Mouse (Mus musculus): ENCODE measurements around the gene Nfic.

The Nfic gene

DNA sequence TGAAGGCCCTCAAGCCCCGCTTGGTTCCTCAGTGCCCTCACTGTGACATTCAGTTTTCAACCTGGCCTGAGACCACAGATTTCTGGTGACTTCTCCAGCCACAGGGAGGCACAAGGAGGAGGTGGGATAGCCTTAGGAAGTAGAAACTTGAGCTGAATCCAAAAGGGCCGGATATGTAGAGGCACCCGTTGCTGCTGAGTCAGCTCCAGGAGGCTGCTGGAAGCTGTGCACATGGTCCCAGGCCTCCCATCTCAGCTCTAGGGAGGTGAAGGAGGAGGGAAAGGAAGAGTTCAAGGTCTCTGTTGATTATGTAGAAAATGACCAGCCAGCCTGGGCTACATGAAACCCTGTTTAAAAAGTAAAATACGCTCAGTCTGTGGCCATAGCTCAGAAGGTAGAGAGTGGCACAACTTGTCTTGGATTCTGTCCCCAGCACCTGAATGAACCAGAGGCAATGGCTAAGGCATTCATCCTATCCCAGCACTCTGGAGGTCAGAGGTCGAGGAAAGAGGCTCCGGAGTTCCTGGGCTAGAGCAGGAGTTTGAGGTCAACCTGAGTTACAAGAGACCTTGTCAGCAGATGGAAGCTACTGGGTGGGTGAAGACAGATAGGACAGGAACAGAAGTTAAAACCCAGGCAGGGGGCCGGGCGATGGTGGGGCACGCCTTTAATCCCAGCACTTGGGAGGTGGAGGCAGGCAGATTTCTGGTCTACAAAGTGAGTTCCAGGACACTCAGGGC is 100.5 kb downstream of the Nfic start:
- no peak for DNase-seq

GRCm38 (mm10) chr10:81351678-81352291 is 103.7 kb downstream of the Nfic start:
- peak; percentile 36 to 47 for DNase-seq

DNA sequence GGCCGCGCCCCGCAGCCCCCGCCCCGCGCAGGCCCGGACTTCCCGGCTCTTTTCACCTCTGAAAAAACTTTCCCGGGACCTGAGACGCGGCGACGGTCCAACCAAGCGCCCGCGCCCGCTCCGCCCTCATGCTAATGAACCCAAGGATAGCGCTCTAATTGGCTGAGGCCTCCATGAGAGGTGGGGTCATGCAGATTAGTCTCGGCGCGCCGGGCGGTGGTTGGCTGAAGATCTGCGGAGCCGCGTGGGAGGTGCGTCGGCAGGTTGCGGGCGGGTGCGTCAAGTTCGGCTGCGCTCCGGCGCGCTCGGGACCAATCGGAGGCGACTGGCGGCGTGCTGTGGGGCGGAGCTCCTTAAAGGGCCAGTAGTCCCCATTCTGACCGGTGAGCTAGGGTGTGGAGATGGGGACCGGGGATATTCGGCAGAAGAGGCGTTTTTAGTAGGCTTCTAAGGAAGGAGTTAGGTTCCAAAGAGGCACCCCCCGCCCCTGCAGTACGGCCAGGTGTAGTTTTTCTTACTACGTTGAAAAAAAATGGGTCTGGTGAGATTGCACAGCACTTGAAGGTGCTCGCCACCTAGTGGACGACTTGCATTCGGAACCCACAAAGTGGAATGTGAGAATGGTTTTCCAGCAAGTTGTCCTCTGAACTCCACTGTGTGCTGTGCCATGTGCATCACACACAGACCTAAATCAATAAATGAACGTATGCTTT is 104.9 kb downstream of the Nfic start, which contains the start of gene Hmg20b:
TSS of gene Hmg20b (minus strand) at position 130 of the 713 bp plus-strand sequence.
- peak; percentile 97 to 98 for DNase-seq

DNA sequence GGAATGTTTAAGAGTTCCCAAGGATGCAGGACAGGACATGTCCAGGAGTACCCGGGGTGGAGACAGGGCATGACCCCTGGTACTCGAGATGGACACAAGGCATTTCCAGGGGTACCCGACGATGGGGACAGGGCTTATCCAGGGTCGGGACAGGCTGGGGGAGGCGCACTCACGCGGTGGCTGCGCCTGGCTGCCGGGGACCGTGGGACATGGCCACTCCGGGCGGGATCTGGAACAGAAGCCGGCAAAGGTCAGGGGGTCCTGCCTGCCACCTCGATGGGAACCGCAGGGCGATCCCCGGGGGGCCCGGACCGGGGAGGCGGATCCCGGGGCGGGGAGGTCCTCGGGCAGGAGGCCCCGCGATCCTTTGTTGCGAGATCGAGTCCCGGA is 105.5 kb downstream of the Nfic start:
- DNase-seq = peak in 1 of 2 experiments; percentile 26

DNA sequence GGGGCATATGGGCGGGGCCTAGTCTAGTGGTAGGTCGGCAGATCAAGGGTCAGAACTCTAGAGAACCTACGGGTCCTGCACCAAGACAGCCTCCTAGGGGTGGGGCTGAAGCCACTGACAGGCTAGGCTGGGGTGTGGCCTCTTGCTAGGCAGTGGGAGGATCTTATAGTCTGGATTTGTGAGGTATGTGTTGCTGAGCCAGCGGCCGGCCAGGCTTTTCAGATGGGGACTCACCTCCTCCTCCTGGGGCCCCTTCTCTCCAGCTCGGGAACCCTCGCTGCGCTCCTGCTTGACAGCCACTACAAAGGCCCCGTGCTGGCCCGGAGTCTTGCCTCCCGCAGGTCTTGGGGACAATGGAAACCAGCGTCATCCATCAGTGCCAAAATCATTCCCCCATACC is 106.3 kb downstream of the Nfic start:
- DNase-seq = peak; percentile 30 to 35

DNA sequence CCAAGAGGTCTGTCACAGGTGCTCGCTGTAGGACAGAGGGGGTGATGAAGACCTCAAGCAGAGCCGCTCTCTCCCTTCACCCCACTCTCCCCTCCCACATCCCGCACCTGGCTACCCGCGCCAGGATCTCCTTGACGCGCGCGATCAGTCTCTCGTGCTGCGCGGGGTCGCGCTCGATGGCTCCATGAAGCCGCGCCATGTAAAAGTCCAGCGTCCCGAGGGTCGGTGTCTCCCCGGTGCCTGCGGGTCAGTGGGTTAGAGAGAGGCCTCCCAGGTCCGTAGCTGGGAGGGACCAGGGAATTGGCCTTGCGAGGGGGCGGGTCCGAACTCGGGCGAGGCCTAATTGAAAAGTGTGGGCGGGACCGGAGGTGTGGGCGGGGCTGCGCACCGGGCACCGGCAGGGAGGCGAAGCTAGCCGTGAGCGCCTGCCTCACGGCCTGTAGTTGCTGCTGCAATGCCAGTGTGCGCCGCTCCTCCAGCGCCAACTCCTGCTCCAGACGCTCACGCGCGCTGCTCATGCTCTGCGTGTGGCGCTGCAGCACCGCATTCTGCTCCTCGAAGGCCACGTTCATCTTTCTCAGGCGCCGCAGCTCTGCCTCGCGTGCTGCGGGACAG is 108.9 kb downstream of the Nfic start:
- peak; percentile 73 to 74 for DNase-seq

Data from B cell, adult 2 months (primary cell).